Mouse (Mus musculus) right cerebral cortex, adult 18-20 months (tissue): Measurements from ENCODE around the gene Atxn2.

Experiments
- DNase-seq: peaks from one replicate; pipeline ENCODE4 v3.0.0; 2022; ENCODE audit warnings: mixed read lengths

The Atxn2 gene

DNA sequence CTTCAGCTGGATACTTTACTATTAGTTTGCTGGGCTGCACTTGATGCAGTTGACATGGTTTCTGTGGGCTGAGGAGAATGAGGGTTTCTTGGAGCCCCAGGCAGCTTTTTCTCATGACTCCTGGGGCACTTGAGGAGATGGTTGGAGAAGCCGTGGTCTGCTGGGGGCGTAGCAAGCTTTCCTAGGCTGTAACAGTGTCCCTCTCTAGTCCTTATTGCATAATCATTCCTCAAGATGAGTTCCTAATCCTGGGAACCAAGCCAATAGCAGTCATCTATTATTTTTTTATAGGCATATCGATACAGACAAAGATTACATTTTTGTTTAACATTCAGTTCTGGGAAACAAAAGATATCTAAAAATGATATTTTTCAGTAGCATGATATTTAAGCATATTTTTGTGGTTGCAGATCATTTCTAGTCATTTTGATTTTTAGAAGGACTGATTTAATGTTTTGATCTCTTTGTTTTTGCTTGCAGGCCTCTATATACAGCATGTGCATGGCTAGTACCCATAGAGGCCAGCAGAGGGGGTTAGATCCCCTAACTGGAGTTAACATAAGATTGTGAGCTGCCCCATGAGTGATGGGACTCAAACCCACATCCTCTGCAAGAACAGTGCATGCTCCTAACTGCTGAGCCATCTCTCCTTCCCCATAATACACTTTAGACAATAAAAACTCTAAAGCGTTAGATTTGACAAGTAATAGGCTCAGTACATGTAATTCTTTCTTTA lies 55.1 kb downstream of the Atxn2 start:
- DNase-seq, result no peak

DNA sequence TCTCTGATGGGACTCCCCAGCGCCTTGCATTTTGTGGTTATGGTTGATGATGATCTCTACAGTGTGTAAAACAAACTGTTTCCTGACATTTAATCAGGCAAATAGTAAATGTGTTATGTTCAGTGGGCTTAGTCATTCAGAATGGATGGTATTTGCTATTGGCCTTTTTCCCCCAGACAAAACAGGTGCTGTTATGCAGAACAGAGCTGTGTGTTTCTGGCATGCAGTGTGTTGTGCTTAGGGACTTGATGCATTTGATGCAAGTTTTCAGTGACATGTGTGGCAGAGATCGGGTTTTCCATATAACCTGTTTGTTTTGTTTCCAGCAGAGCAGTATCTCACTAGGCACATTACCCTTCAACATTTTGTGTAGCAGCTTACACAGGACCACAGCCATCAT lies 56.4 kb downstream of the Atxn2 start:
- DNase-seq, result no peak

DNA sequence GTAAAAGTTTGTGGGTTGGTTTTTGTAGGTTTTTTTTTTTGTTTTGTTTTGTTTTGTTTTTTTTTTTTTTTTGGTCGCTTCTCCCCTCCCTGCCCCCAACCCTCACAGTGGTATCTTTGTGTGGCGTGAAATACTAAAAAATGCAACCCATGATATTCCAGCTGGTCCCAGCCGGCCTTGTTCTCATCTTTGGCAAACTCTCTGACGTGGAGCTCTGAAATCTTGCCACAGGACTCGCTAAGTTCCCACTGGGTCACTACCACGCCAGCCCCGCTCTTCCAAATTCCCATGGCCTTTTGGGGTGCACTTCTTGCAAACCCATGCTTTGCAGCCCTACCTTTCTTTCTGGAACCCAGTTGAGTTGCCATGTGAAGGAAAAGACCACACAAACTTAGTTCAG lies 58.7 kb downstream of the Atxn2 start:
- no peak for DNase-seq

DNA sequence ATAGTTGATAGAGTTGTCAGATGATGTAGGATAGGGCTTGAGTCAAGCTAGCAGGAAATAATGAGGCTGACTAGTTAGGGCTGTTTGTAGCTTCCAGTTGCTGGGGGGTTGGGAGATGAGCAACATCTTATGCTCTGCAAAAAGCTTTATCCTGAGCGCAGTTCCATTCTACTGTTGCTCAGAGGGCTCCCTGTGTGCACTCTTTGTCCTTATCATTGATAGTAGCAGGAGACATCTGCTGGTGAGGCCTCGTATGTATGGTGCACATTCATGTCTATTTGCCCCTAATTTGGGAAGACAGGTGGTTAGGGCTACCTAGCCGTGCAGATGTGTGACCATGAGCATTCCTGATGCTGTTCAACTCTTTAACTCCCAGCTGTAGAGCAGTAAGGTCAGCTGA lies 60.5 kb downstream of the Atxn2 start:
- no peak for DNase-seq

DNA sequence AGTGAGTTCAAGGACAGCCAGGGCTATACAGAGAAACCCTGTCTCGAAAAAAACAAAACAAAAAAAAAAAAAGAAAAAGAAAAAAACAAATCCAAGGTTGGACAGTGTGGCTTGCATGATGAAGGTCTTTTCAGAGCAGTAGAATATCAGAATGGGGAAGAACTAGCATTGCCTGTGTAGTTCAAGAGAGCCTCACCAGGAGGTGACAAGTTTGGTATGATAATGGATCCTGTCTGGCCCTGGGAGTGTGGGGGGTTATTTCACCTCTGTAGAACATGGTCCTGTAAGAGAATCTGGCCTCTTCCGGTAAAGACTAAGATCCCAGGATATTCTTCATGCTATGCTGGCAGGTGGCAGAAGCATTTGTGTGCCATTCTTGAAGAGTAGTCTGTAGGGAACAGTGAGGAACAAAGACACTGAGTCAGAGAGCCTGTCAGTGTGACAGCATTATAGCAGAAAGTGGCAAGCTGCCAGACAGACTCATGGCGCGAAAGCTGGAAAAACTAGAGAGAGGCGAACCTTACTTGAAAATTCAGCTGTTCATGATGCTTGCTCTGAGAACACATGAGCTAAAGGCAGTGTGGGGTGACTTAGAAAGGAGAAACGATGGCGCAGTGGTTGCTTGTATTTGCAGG lies 67.5 kb downstream of the Atxn2 start:
- DNase-seq, result peak; percentile 77

DNA sequence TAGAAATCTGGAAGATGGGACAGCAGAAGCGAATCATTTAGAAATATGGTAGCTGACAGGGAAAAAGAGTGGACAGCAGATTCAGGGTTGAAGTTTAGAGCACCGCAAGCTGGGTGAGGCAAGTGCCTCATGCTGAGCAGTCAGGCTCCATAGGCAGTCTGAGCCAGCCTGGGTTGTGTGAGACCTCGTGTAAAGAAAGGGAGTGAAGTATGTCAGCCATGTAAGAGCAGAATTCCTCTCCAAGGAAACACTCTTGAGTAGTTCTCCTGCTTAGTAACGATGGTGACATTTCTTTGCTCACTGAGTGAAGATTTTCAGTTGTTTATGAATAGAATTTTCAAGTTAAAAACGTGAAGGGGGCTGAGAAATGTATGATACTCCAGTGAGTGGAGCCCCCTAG lies 69.0 kb downstream of the Atxn2 start:
- no peak for DNase-seq

DNA sequence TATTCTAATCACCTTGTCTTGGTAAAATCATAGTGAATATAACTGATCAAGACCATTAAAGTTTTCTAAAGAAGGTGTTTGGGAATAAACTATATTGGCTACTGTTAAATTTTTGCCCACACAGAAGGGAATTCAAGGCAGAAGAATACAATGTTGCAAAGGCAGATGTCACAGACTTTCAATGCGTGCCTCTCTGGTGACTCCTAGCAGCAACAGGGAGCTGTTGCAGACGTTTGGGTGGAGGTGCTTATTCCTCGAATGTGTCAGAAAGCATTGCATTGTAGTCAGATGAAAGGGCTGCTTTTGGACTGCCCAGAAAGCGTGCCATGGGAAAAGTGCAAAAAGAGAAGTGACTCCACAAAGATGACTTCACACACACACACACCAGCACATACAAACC lies 71.3 kb downstream of the Atxn2 start:
- no peak for DNase-seq

DNA sequence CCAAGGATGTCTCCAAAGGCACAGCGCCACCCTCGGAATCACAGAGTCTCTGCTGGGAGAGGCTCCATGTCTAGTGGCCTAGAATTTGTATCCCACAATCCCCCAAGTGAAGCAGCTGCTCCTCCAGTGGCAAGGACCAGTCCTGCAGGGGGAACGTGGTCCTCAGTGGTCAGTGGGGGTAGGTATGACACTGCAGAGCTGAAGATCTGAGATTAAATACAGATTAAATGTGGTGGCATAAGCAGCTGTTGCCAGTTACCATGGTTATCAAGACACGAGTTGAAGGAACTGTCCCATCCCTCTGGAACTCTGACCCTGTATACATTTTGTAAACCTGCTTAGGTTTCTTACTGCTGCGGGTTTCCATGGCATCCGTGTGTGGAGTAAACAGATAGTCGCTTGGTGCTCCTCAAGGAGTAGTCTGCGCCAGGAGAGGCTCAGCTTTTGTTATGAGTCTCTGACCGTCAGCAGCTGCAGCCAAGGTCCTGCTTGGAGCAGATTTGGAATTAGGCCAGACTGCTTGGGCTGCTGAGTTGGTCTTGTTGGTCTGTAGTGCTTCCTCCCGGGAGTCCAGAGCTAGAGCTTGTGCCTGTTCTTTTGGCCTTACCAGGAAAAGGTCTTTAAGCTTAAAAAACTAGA lies 72.8 kb downstream of the Atxn2 start:
- no peak for DNase-seq

DNA sequence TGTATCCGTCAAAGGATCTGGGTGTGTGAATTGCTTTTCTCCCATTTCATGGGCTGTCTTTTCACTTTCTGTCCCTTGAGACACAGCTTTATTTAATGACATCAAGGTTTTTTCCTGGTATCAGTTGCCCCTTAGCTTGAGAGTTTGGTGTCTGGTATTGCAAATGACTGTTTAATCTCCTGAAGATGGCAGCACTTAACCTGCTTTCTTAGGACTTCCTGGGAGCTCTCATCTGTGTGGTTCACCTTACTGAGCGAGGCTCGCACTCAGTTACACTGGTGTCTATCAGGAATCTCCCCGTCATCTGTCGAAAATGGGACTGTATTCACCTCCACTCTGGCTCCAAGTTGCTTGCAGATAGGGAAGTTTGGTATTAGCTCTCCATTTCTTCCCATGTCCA lies 79.9 kb downstream of the Atxn2 start:
- DNase-seq, result no peak

DNA sequence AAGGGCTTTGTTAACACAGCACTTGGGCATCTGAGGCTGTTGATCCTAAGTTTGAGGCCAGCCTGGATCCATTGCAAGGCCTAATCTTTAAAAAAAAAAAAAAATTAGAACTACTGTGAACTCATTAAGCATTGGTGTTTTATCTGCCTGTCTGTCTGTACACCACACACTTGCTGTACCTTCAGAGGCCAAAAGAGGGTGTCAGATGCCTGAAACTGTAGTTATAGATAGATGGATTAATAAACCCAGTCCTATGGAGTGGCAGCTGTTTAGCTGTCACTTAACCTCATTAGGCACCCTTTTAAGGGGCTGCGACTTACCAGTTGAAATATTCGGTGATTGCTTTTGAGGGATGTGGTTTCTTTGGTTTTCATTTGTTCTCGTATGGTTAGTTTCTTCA lies 84.7 kb downstream of the Atxn2 start:
- no peak for DNase-seq

DNA sequence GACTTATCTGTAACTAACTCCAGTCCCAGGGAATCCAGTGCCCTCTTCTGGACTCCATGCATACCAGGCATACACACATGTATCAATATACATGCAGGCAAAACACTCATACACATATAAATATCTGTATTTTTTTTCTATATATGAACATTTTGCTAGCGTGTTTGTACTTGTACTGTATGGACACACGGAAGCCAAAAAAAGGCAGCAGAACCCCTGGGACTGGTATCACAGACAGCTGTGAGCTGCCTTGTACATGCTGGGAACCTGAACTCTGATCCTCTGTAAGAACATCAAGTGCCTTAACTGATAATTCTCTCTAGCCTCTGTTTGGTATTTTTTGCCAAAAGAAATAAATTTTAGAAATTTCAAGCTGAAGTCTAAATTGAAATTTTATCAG lies 87.3 kb downstream of the Atxn2 start:
- no peak for DNase-seq

DNA sequence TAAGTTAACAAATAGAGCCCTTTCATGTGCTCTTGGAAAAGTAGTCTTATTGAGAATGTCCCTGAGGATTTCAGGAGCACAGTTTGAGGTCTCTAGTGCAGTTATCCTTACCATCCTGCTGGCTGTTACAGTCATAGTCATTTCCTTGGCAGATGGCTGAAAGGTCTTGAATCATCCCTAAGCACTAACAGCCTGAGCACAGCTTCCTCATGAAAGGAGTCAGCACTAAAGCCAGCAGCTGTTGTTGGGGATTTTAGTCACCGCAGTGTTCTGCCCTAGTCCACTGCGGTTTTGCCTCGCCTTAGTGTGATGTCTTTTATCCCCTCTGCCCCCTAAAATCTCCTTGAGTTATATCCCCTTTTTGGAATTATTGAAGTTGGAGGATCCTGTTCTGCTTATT lies 96.0 kb downstream of the Atxn2 start:
- no peak for DNase-seq

DNA sequence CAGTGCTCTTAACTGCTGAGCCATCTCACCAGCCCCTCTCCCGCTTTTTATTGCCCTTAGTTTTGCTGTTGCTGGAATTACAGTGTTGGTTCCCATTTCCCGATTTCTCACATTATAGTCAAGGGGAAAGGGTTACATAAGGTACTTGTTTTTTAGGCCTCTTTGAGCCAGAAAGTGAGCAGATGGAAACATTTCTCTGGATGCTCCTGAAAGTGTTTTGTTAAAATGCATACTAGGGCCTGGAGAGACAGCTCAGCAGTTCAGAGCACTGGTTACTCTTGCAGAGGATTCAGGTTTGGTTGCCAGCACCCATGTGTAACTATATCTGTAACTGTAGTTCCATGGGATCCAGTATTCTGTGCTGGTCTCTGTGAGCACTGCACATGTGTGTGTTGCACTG lies 97.1 kb downstream of the Atxn2 start:
- no peak for DNase-seq

DNA sequence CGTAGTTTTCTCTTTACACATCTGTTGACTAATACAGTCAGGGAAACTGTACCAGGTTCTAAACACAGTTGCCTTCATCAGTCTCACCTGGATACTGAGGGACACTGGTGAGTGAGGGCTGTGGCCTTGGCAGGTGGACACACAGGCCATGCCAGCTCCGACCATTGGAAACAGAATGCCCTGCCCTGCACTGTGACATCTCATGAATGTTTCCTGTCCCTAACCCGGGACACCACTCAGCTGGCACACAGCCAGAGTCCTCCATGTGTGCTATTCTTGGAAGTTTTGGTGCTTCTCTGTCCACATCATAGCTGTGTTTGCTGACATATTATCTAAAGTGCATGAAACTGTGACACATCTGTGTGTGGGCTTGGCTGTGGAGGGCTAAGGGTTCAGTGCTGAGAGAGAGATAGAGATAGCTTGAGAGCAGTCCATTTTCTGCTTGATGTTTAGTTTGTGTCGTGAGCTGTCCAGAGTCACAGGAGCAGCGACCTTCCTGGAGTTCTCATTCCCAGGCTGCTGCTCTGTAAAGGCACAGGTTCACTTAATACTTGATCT lies 98.6 kb downstream of the Atxn2 start:
- DNase-seq, result no peak

DNA sequence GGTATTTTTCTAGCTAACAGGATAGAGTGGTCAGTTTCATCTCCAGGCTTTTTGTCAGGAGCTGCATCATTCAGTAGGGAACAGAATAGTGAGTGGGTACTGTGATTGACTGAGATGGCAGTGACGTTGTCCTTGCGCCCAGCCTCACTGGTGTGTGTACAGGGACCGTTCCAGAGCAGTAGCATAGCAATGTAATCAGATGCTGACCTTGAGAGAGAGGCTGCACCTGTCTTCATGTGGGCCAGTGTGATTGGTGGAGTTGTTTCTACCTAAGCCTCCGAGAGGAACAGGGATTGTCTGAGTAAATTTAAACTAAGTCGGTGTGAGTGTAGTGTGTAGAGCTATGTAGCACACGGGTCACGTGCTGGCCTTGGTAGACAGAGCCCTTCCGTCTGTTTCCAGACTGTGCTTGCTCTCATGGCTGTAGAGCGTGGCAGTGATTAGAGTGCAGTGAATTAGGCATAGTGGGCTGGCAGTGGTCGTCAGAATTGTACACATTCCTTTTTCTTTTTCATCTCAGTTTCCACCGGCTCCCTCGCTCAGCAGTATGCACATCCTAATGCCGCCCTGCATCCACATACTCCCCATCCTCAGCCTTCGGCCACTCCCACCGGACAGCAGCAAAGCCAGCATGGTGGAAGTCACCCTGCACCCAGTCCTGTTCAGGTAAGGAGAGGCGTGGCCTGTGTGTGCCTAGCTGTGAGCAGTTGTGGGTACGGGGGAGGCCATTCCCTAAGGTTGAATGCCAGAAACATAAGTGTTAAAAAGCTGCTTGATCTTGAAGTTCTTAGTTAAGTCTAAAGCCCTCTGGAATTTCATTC lies 99.4 kb downstream of the Atxn2 start:
- DNase-seq, result no peak

DNA sequence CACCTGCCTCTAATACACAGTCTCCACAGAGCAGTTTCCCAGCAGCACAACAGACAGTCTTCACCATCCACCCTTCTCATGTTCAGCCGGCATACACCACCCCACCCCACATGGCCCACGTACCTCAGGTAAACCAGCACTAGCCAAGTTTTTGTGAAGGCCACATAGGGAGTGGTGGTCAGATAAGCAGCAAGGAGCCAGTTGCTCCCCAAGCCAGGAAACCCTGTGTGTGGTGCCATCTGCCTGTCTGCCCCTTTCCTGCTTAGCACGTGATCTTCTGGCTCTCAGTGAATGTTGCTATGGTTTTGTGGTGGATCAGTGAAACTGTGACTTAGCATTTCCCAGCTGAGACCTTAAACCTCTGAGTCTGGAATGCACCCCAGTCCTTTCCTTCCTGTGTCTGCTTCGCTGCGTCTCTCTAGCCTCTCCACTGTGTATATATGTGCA lies 100.4 kb downstream of the Atxn2 start:
- no peak for DNase-seq

DNA sequence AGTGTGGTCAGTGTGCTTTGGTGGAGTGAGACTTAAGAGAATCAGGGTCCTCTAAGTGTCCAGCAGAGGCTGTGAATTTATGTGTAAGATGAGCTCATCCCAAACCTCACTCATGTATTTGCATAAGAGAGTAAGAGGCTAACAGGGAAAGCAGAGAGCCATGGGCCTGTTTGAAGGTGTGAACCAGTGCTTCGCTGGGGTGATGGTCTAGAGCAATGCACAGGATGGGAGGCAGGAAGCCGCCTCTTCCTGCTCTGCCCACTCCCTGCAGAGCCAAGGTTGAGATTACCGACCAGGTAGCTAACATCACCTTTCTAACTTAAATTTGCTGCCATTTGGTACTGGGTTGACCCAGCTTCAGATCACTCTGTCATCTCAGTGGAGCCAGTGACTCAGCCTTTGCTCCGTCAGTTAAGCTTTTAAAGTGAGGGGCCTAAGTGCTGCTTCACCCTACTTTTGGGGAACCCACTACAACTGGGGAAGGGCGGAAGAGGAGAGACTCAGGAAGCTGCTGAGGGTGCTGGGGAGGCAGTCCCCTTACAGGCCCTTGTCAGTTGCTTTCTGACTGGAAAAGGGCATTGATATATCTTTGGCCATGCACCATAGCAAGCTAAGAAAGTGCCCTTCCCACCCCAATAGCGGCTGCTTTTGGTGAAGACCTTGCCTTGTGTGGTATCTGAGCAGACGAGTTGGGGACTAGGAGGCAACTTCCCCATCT lies 101.5 kb downstream of the Atxn2 start:
- no peak for DNase-seq

DNA sequence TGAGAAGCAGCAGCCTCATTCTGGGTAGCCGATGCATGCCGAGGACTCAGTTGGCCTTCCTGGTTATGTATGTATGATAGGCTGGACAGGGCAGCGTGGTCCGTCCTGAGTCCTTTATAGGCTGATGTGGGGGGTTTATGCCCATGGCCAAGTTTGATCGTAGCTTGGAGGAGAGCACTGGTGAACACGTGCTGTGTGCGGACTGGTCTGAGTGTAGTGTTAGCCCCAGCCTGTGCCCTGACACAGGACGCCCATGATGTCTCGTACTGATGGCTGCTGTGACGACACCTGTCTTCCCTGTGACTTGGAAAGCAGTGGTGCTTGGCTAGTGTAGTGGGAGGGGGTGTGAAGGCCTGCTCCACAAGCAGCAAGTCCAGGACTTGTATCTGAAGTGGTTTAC lies 102.6 kb downstream of the Atxn2 start:
- DNase-seq, result no peak

DNA sequence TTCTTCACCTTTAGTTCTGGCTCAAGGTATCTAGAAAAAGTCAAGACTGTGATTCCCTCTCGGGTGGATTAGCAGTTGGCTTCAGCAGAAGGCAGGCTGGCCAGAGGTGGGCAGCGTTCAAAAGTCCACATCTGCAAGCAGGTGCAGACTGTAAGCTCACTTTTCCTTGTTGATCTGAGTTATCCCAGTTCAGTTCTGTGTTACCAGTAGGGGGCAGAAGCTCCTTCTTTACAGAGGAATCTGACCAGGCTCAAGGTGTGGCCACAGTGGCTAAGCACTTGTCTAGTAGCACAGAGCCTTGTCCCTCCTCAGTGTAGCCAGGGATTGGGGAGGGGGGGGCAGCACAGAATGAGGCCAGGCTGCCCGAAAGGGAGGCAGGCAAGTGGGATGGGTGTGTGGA lies 103.9 kb downstream of the Atxn2 start:
- DNase-seq, result peak; percentile 65

DNA sequence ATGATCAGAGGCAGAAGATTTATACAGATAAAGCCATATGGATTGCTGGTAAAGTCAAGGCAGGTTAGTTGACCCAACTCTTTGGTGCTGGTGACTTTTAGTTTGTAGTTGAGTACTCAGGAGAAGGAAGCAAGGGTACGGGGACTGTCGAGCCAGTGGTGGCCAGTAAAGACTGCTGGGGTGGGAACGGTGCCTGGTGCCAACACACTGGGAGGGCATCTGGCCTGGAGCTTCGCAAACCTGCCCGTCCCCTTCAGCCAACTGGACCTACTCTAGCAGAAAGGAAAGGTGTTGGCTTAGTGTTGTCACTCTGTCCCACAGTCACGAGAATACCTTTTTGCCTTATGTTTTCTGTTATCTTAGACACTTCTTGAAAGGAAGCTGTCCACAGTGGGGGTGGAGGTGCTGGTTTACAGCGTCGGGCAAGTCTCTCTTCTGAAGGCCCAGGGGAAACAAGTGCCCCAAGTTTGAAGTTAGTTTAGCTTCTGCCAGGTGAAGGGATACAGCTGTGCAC lies 104.8 kb downstream of the Atxn2 start:
- DNase-seq, result no peak

DNA sequence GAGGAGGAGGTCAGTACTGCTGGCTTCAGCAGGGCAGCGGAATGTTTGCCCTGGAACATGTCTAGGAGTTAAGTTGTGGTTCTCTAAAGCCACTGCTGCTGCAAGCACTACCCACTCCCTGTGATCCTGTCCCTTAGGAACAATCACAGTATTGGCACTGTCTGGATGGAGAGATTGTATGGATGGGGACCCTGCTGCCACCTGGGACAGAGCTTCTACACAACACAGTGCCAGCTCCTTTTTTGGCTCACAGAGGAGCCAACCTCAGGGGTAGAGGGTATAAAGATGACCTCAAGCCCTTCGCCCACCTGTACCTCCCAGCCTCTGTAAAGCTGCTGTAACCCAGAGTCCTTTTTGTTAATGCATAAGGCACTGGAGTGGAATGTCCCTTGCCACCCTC lies 105.5 kb downstream of the Atxn2 start:
- DNase-seq, result no peak

DNA sequence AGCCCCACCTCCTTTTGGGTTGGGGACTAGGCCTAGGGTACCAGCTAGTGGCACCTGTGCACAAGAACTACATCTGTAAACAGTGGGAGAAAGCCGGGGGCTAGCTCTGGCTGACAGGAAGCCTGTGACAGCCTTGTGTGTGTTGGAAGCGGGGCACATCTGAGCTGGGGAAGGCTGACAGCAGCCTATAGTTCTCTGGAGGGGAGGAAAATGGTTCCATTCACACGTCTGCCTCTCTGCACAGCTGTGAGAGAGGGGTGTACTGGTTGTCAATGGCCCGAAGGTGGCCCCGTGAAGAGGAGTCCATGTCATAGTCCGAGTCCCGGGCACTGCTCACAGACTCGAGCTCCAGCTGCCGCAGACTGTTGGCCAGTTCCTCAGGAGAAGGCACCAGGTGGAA lies 106.4 kb downstream of the Atxn2 start:
- DNase-seq, result no peak
